Mouse (Mus musculus) lung, postnatal 0 days (tissue): Measurements from ENCODE around the gene Hs2st1.

ENCODE experiments used
- CTCF ChIP-seq: IDR thresholded peaks from 2 replicates; pipeline ENCODE4 v1.5.1; 2016; ENCODE audit warnings: antibody characterized with exemption, mild to moderate bottlenecking
- EP300 ChIP-seq: IDR thresholded peaks from 2 replicates; pipeline ENCODE4 v1.6.1; 2016; ENCODE audit warnings: antibody characterized with exemption, mild to moderate bottlenecking, control low read depth

GRCm38 (mm10) chr3:144568861-144569361 lies 1.1 kb downstream of the Hs2st1 start:
- no peak for TF ChIP-seq CTCF
- TF ChIP-seq EP300 = no peak
